Mouse (Mus musculus) G1E-ER4 (cell line): Measurements from ENCODE around the gene Ccdc13. TPM values are rescaled to one million over a fixed set of nuclear protein-coding genes. Genes with fewer than 3 reads are reported as not detected.

Source experiments
- GATA1 ChIP-seq: IDR thresholded peaks from one replicate; pipeline ENCODE4 v1.8.0; 2012; ENCODE audit warnings: low read length, inconsistent platforms
- polyA plus RNA-seq: library from polyadenylated mRNA; stranded (reverse); fragments of >175 nt; gene quantifications from 2 replicates; pipeline ENCODE4 v1.2.3, GENCODE M21; 2012

Ccdc13 gene
- polyA plus RNA-seq, 1 experiment: 0.04 TPM

GRCm38 (mm10) chr9:121857474-121858152 is 18.4 kb upstream of the Ccdc13 start:
- no peak for TF ChIP-seq GATA1

GRCm38 (mm10) chr9:121856649-121857416 is 17.6 kb upstream of the Ccdc13 start:
- TF ChIP-seq GATA1: no peak

GRCm38 (mm10) chr9:121854246-121854645 is 15.0 kb upstream of the Ccdc13 start:
- TF ChIP-seq GATA1: no peak

GRCm38 (mm10) chr9:121847842-121848241 is 8.6 kb upstream of the Ccdc13 start:
- TF ChIP-seq GATA1: no peak

- TF ChIP-seq GATA1: no peak
Observed at GRCm38 (mm10) chr9:121847138-121847537, 7.9 kb upstream of the Ccdc13 start.

GRCm38 (mm10) chr9:121846526-121847118 is 7.4 kb upstream of the Ccdc13 start:
- TF ChIP-seq GATA1: no peak

- TF ChIP-seq GATA1: no peak
Observed at GRCm38 (mm10) chr9:121842914-121843313, 3.7 kb upstream of the Ccdc13 start.

- no peak for TF ChIP-seq GATA1
Observed at GRCm38 (mm10) chr9:121839622-121839965, 333 bp upstream of the Ccdc13 start.

- no peak for TF ChIP-seq GATA1
Observed at GRCm38 (mm10) chr9:121838008-121838407, 1.3 kb downstream of the Ccdc13 start.

GRCm38 (mm10) chr9:121833825-121834224 is 5.4 kb downstream of the Ccdc13 start:
- no peak for TF ChIP-seq GATA1

- no peak for TF ChIP-seq GATA1
Observed at GRCm38 (mm10) chr9:121830956-121831293, 8.3 kb downstream of the Ccdc13 start.

- TF ChIP-seq GATA1: no peak
Observed at GRCm38 (mm10) chr9:121830243-121830955, 8.9 kb downstream of the Ccdc13 start.

GRCm38 (mm10) chr9:121829270-121829992 is 9.8 kb downstream of the Ccdc13 start:
- TF ChIP-seq GATA1: no peak

- TF ChIP-seq GATA1: no peak
Observed at GRCm38 (mm10) chr9:121828314-121828713, 10.9 kb downstream of the Ccdc13 start.

- TF ChIP-seq GATA1: no peak
Observed at GRCm38 (mm10) chr9:121826356-121826755, 12.9 kb downstream of the Ccdc13 start.

GRCm38 (mm10) chr9:121823991-121824390 is 15.3 kb downstream of the Ccdc13 start:
- TF ChIP-seq GATA1: no peak

- TF ChIP-seq GATA1: no peak
Observed at GRCm38 (mm10) chr9:121823051-121823450, 16.2 kb downstream of the Ccdc13 start.
